Mouse (Mus musculus) lung, adult 2 months (tissue): Measurements from ENCODE around the gene Dbp.
A peak's percentile ranks its signal among the peaks of the same experiment; 100 is the strongest.

Experiments used
- CTCF ChIP-seq: fragments of 200-500 bp; IDR thresholded peaks from 2 replicates; pipeline ENCODE4 v1.5.1; 2011; ENCODE audit warnings: mild to moderate bottlenecking, low read length, control low read depth; ENCODE audit not compliant: insufficient read depth
- POLR2A ChIP-seq: fragments of 200-500 bp; IDR thresholded peaks from 2 replicates; pipeline ENCODE4 v1.6.1; 2011; ENCODE audit warnings: low read depth, mild to moderate bottlenecking, control low read depth, low read length, borderline replicate concordance; ENCODE audit errors: extremely low read depth

DNA sequence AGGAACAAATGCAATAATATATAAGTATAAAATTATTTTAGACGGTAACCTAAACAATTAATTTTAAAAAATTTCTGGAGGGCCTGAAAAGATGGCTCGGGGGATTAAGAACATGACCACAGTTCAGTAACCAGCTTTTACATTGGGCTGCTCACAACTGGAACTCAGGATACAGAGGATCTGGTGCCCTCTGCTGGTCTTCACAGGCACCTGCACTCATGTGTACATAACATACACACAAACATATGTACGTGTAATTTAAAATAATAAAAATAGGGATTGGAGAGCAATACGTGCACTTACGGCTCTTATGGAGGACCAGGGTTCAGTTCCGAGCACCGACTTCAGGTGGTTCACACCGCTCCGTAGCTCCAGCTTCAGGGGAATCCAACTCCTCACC, 36.0 kb upstream of the Dbp start:
- TF ChIP-seq POLR2A (no peak), CTCF (peak; percentile 12; the same call in 1 of the 2 replicates)
